Mouse (Mus musculus) adrenal gland, postnatal 14 days (tissue): ENCODE measurements around the gene Ptgds. TPM values are rescaled to one million over a fixed set of nuclear protein-coding genes. Genes with fewer than 3 reads are reported as not detected.
A peak's percentile ranks its signal among the peaks of the same experiment; 100 is the strongest.

Source experiments
- DNase-seq: peaks from one replicate; pipeline ENCODE4 v3.0.0; 2021; ENCODE audit warnings: mixed read lengths
- total RNA-seq: library from RNA; stranded (reverse); gene quantifications from 2 replicates; pipeline ENCODE4 v1.2.3, GENCODE M21; 2021

Ptgds gene
- total RNA-seq, 1 experiment from 2014 or later: 8.7 TPM

DNA sequence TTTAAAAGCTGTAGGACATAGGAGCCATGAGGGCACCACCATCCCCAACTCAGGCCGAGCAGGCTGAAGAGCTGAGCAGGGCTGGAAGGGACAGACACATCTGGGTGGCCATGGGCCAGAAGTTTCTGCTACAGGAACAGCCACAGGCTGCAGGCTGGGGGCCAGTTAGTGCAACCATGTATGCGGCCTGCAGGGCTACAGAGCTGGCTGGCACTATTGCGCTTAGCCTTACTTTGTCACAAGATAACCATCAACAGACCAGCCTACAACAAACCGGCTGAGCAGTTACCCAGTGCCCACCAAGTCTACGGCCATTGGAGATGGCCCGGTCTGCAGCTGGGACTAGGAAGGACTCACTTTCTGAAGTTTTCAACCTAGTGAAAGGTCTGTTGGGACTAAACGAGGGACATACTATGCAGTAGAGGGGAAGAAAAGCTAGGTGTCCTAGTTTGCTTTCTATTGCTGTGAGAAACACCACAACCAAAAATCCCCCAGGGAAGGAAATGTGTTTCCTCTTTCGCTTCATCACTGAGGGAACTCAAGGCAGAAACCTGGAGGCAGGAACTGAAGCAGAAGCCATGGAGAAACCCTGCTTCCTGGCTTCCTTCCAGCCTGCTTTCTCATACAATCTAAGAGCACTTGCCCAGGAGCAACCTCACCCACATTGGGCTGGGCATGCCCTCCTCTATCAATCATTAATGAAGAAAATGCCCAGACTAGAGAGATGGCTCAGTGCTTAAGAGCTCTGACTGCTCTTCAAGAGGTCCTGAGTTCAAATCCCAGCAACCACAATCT lies 18.8 kb downstream of the Ptgds start:
- DNase-seq: no peak

GRCm38 (mm10) chr2:25442682-25443081 lies 27.2 kb downstream of the Ptgds start:
- DNase-seq: no peak

- no peak for DNase-seq
Observed at GRCm38 (mm10) chr2:25441067-25441466, 28.8 kb downstream of the Ptgds start.

DNA sequence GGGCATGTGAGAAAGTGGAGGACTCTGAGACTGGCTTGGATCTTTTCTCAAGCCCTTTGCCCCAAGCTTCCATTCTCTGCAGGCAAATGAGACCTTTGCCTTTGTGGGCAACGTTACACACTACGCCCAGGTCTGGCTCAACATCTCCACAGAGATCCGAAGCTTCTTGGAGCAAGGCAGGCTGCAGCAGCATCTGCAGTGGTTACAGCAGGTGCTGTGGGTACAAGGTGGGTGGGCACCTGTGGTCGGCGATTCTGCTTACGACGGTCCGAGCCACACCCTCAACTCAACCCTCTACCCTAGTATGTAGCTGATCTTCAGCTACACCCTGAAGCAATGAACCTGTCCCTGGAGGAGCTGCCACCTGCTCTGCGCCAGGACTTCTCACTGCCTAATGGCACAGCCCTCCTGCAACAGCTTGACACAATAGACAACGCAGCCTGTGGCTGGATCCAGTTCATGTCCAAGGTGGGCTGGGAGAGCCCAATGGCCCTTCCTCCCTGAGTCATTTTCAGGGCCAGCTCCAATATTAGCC lies 33.5 kb downstream of the Ptgds start:
- no peak for DNase-seq

DNA sequence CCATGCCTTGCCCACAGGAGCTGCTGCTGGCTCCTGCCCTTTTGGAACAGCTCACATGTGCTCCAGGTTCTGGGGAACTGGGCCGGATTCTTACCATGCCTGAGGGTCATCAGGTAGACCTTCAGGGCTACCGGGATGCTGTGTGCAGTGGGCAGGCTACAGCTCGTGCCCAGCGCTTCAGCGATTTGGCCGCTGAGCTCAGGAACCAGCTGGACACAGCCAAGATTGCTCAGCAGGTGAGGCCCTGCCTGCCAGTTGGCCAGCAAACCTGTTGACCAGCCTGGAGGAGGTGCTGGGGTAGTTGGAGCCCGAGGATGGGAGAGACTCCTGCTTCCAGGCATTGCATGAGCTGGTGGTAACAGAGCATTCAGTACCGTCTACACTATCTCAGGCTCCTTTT lies 35.6 kb downstream of the Ptgds start:
- DNase-seq: no peak

- no peak for DNase-seq
Observed at GRCm38 (mm10) chr2:25433101-25433500, 36.7 kb downstream of the Ptgds start.

DNA sequence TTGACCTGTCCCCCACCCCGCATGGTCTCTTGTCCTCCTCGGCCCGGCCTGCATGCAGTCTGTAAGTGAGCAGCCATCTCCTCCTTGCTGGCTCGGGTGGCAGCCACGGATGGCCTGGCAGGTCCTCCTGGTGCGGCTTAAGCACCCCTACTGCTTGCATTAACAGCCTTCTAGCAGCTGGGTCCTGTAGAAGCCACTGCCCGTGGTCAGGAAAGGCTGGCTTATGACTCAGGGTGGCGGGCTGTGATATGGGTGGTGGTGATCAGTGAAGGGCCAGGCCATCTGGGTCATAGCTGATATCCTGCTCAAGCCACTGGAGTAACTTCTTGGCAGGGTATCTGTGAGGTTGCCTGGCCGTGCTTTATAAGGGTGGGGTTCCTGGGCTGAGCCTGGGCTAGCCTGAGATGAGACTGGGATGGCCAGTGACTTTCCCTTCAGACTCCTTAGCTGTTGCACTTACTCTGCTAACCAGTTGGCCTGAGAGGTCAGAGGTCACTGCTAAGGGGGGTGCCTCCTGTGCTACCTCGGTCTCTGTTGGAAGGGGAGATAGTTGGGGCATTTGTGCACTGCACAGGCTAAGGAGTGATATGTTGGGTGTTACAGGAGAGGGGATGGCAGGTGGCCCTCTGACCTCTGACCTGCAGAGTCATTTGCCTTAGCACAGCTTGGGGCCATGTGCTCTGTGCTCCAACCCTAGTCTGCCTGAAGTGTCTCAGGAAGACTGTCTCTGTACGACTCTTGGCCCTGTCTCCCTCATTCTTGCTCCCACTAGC lies 37.3 kb downstream of the Ptgds start:
- DNase-seq: no peak

GRCm38 (mm10) chr2:25431308-25431855 lies 38.5 kb downstream of the Ptgds start:
- no peak for DNase-seq

DNA sequence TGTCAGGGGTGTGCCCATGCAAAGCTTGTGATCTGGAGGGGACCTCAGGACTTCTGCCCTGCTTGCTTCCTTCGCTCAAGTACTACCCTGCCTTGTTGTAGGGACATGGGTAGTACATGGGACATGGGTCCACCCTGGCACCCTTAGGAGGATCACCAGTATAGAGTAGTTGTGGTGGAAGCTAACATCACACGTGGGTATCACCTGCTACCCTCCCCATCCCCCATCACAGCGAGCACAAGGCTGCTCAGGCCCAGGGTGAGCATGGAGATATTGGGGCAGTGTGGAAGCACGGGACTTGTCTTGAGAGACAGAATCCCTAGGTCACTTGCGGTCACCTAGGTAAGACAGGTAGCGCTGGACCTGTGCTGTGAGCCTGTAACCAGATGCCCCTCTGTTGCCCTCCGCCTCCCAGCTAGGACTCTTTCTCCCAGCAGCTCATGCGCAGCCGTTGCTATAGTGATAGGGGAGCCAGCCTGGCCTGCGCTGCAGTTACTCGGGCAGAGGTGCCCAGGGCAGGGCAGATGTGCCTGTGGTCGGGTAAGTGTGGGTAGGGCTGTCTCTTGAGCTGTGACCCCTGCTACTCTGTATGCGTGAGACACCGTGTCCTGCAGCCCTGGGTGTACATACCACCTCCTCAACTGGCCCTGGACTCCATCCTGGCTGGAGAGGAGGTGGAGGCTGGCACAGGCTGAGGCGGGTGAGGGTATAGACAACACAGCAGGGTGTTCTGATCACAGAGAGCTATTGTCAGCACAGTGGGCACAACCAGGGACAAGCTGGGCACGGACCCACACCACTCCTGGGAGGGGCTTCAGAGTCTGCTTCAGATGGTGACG lies 39.2 kb downstream of the Ptgds start:
- DNase-seq: no peak

GRCm38 (mm10) chr2:25429435-25430180 lies 40.2 kb downstream of the Ptgds start:
- no peak for DNase-seq

DNA sequence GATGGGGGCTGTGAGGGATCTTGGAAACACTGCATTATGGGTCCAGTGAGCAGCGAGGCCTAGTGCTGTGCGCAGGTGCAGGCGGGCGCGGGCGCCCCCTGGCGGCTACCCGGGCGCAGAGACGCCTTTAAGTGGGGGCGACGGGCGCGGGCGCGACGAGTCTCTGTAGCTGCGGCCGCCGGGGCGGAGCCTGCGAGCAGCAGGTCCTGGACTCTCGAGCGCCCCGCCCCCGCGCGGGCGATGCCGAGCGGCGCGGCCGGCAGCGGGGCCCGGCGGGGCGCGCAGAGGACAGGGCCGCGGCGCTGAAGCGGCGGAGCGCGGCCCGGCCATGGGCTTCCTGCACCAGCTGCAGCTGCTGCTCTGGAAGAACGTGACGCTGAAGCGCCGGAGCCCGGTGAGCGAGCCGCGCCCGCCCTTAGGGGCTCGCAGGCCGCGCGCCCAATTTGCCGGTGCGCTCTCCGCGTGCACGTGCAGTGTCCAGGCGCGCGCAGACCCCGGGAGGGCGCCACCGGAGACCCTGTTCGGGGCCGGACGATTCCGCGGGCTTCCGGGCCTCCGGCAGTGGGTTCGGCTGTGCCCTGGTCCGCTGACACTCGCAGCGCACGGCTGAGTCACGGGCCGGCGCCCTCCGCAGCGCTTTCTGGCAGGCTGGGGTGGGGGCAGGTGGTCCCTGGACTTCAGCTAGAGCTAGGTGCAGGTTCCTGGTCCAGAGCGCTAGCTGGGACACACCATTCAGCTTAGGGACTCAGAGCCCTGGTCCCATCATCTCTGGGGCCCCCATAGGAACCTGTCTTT lies 41.2 kb downstream of the Ptgds start, which contains the start of gene Abca2:
Gene Abca2, plus strand, starts transcription at position 262 of the 795 bp plus-strand sequence.
- DNase-seq: peak; percentile 97

- DNase-seq: no peak
Observed at GRCm38 (mm10) chr2:25427256-25427655, 42.6 kb downstream of the Ptgds start.

GRCm38 (mm10) chr2:25426721-25427191 lies 43.1 kb downstream of the Ptgds start:
- peak; percentile 82 for DNase-seq

- DNase-seq: no peak
Observed at GRCm38 (mm10) chr2:25425481-25425880, 44.4 kb downstream of the Ptgds start.

GRCm38 (mm10) chr2:25423626-25424025 lies 46.2 kb downstream of the Ptgds start:
- DNase-seq: no peak

DNA sequence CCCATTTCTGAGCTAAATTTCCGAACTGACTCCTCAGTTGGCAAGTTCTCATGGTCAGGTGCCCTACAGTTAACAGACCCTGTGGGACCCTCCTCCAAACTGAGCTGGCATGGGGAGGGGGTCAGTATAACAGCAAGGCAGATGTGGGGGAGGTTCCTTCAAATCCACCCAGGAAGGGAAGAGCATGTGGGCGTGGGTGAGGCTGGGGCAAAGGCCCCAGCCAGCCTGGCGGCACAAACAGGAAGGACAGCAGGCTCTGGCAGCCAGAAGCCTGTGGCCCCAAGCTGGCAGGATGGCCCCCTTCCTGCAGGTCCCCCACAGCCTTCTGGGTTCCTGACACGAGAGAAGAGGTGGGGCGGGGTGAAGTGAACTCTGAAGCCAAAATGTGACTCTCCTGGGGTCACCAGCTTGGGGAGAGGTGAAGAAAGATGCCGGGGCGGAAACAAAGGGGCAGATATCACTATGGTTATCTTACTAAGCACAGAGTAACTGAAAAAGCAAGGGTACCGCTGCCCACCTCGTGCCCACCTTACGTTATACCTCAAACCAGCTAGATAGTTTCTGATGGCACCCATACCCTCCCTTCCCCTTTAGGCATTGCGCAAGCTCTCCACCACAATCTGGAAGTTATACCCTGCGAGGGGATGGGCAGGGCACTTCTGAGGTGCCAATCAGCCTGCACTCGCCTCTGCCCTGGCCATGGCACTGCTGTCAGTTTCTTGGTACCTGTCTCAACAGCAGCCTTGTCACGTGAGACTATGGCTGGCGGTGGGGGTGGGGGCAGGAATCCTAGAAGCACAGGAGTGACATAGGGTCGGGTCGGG lies 47.0 kb downstream of the Ptgds start, which contains the start of gene Fut7:
Gene Fut7, plus strand, starts transcription at position 681 of the 824 bp plus-strand sequence.
- no peak for DNase-seq

GRCm38 (mm10) chr2:25421896-25422295 lies 48.0 kb downstream of the Ptgds start:
- DNase-seq: peak; percentile 68

DNA sequence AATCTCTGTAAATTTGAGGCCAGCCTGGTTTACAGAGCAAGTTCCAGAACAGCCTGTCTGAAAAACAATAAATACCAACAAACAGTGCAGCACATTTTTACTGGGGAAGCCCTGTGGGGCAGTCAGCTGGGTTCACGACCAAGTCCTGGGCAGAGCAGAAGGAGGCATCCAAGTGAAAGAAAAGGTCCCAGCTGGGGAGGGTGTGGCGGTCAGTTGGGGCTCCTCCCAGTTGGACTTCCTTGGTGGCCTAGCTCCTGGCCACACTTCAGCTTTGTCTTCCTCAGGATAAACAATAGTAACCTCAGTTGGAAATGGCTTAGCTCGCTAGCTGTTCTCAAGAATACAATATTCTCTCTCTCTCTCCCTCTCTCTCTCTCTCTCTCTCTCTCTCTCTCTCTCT lies 52.4 kb downstream of the Ptgds start:
- DNase-seq: peak; percentile 40
